Mouse (Mus musculus) heart, embryonic 16.5 days (tissue): ENCODE measurements around the gene Rsph9. TPM values are rescaled to one million over a fixed set of nuclear protein-coding genes. Genes with fewer than 3 reads are reported as not detected.

ENCODE experiments used
- ATAC-seq: fragments of 200-750 bp; cut with Nextera tagmentation; replicated peaks from 2 replicates; pipeline ENCODE4 v1.8.0; 2017; ENCODE audit warnings: moderate number of reproducible peaks; ENCODE audit not compliant: insufficient read depth, low FRiP score; ENCODE audit errors: extremely low read depth
- H3K27ac ChIP-seq: fragments of 300-500 bp; sonication (generic); 2 replicates; pipeline ENCODE4 v1.5.1; 2014; ENCODE audit warnings: mild to moderate bottlenecking, low read length, control low read depth, moderate library complexity
- H3K27me3 ChIP-seq: fragments of 300-500 bp; sonication (generic); 2 replicates; pipeline ENCODE4 v1.6.1; 2014; ENCODE audit warnings: low read length, mixed read lengths; ENCODE audit not compliant: control insufficient read depth, insufficient read depth
- H3K36me3 ChIP-seq: fragments of 300-500 bp; sonication (generic); 2 replicates; pipeline ENCODE4 v1.6.1; 2014; ENCODE audit not compliant: control insufficient read depth, insufficient read depth
- H3K4me1 ChIP-seq: fragments of 300-500 bp; sonication (generic); 2 replicates; pipeline ENCODE4 v1.6.1; 2014; ENCODE audit warnings: low read length, mixed read lengths; ENCODE audit not compliant: control insufficient read depth, insufficient read depth
- H3K4me2 ChIP-seq: fragments of 300-500 bp; sonication (generic); 2 replicates; pipeline ENCODE4 v1.6.1; 2014; ENCODE audit warnings: low read depth, mild to moderate bottlenecking, control low read depth, low read length
- H3K4me3 ChIP-seq: fragments of 300-500 bp; sonication (generic); 2 replicates; pipeline ENCODE4 v1.5.1; 2014; ENCODE audit warnings: mild to moderate bottlenecking, control low read depth, low read length
- H3K9ac ChIP-seq: fragments of 300-500 bp; sonication (generic); 2 replicates; pipeline ENCODE4 v1.6.1; 2014; ENCODE audit warnings: low read length, control low read depth
- H3K9me3 ChIP-seq: fragments of 300-500 bp; sonication (generic); replicated peaks from 2 replicates; pipeline ENCODE4 v1.6.1; 2016; ENCODE audit warnings: low read length; ENCODE audit not compliant: control insufficient read depth
- WGBS: fragments of 180-500 bp; shearing (Covaris S2); extraction: QIAGEN DNeasy Blood & Tissue Kit; methylation state at CpG from one replicate; pipeline ENCODE4 v1.1.7; 2014; 5-methylcytosine and 5-hydroxymethylcytosine counted together
- polyA plus RNA-seq: library from polyadenylated mRNA; unstranded; fragments of >200 nt; fragmentation: Nextera tagmentation; extraction: Ambion mirVana; gene quantifications from 2 replicates; pipeline ENCODE4 v1.2.1, GENCODE M21; 2015

The Rsph9 gene
- polyA plus RNA-seq, 1 experiment from 2014 or later = 6.9 TPM

DNA sequence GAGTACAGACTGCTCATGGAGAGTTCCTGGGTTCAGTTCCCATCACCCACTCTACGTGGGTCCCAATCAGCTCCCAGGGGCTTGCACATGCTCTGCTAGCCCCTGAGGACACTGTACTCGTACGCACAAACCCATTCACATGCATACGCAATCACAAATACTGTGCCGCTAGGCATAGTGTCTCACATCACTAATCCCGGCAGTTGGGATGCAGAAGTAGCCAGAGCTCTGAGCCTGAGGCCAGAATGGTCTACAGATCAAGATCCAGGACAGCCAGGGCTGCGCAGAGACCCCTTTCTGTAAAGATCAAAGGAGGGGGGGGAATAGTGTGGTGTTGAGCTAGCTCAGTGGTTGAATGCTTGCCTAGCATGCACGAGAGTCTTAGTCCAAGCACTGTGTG, 13.1 kb upstream of the Rsph9 start:
- H3K4me2 ChIP-seq = no peak overlapping the region
- peaks cover 17% of the 10 kb centered on the region for H3K4me1 ChIP-seq
- H3K4me3 ChIP-seq = no peak overlapping the region
- no peak overlapping the region for H3K9ac ChIP-seq
- H3K27me3 ChIP-seq = no peaks in the 10 kb centered on the region
- 90% methylated on average over 8 of the region's 8 CpGs for WGBS
- no peaks in the 10 kb centered on the region for H3K36me3 ChIP-seq
- no peak overlapping the region for H3K27ac ChIP-seq
- no peaks in the 10 kb centered on the region for H3K9me3 ChIP-seq
- ATAC-seq = no peak

GRCm38 (mm10) chr17:46156680-46157079, 12.7 kb upstream of the Rsph9 start:
- Histone ChIP-seq H3K9me3 (no peaks in the 10 kb centered on the region), H3K4me2 (no peak overlapping the region), H3K9ac (no peak overlapping the region), H3K4me1 (peaks cover 13% of the 10 kb centered on the region), H3K36me3 (no peaks in the 10 kb centered on the region), H3K27ac (no peak overlapping the region), H3K27me3 (no peaks in the 10 kb centered on the region), H3K4me3 (no peak overlapping the region)
- 75% methylated on average over 5 of the region's 5 CpGs for WGBS
- ATAC-seq = no peak

DNA sequence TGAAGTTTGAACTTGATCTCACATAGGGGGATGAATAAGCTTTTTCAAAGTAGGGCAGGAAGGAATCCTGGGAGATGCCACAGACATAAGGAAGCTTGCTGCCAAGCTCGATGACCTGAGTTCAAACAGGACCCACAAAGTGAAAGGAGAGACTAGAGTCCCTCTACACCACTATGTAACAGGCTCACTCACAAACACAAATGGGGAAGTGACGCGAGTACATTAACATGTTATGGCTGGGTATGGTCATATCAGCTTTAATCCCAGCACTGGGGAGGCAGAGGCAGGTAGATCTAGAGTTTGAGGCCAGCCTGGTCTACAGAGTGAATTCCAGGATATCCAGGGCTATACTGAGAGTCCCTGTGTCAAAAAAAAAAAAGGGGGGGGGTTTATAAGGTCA, 10.3 kb upstream of the Rsph9 start:
- no peaks in the 10 kb centered on the region for H3K9me3 ChIP-seq
- H3K36me3 ChIP-seq = no peaks in the 10 kb centered on the region
- H3K4me3 ChIP-seq = no peak overlapping the region
- ATAC-seq = no peak
- peaks cover 9% of the 10 kb centered on the region for H3K4me1 ChIP-seq
- no peak overlapping the region for H3K4me2 ChIP-seq
- H3K27ac ChIP-seq = no peak overlapping the region
- no peak overlapping the region for H3K9ac ChIP-seq
- no peaks in the 10 kb centered on the region for H3K27me3 ChIP-seq
- 90% methylated on average over 3 of the region's 3 CpGs for WGBS

DNA sequence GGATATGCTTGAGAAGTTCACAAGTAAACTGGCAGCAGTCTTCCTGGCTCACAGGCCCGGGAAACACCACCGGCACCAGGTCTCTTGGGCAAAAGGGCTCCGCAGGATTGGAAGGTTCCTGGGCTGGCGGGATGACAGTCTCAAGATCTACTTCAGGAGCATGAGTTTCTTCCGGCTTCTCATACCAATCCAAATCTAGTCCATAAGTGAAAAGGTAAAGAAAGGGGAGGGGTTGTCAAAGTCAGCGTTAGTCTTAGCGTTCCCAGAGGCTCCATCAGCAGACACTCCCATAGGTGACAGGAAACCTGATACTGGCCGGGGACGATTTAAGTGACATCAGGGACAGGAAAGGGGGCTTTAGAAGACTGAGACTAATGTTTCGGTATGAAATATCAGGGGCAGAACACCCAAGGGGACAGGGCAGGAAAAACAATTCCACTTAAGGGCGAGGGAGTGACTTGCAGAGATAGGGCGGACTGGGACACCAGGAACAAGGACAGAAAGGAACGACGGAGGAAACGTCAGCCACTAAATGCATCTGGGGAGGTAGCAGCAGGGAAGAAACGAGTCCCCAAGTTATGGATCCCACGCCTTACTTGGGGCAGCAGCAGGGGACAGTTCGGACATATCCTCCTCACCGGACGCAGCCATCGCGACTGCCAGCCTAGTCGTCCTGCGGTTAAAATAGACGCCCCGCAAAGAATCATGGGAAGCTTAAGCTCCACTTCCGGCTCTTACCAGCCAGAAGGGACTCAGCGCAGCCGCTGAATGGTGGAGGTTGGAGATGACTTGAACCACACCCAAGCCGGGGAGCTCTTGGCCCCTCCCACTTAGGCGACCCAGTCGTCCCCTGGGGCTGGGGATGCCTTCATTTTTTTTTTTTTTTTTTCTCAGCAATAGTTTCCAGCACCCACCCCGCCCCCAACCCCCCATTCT, 9.1 kb upstream of the Rsph9 start, which contains the start of gene Mad2l1bp:
Gene Mad2l1bp, minus strand, starts transcription at position 707 of the 936 bp plus-strand sequence.
- H3K27ac ChIP-seq = peak within 1 kb of the TSS; percentile 84
- peak within 1 kb of the TSS; percentile 74 for H3K4me2 ChIP-seq
- 3% methylated on average over 33 of the region's 33 CpGs for WGBS
- peak within 1 kb of the TSS; percentile 82 for H3K4me3 ChIP-seq
- peaks cover under 1% of the 10 kb centered on the region; the same call in 1 of the 2 replicates for H3K36me3 ChIP-seq
- peaks cover 6% of the 10 kb centered on the region for H3K4me1 ChIP-seq
- H3K9ac ChIP-seq = peak within 1 kb of the TSS; percentile 89
- H3K9me3 ChIP-seq = no peaks in the 10 kb centered on the region
- ATAC-seq = peak; percentile 94
- H3K27me3 ChIP-seq = no peaks in the 10 kb centered on the region

DNA sequence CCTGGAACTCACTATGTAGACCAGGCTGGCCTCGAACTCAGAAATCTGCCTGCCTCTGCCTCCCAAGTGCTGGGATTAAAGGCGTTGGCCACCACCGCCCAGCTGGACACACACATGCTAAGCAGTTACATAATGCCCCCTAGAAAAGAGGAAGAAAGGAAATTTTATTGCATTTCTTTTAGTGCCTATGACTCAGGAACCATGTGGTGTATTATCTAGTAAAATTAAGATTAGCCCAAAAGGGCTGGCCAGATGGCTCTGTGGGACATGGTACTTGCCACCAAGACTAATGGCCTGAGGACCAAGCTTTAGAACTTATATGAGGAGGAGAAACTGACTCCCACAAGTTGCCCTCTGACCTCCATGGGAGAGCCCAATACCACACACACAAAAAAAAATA, 4.1 kb downstream of the Rsph9 start:
- H3K9me3 ChIP-seq = no peaks in the 10 kb centered on the region
- peaks cover 8% of the 10 kb centered on the region; the same call in 1 of the 2 replicates for H3K4me1 ChIP-seq
- ATAC-seq = no peak
- no peaks in the 10 kb centered on the region for H3K36me3 ChIP-seq
- WGBS = 89% methylated on average over 3 of the region's 3 CpGs
- no peak overlapping the region for H3K4me2 ChIP-seq
- no peak overlapping the region for H3K4me3 ChIP-seq
- no peak overlapping the region for H3K27ac ChIP-seq
- H3K9ac ChIP-seq = no peak overlapping the region
- H3K27me3 ChIP-seq = no peaks in the 10 kb centered on the region; the same call in 1 of the 2 replicates

GRCm38 (mm10) chr17:46138563-46139236, 5.3 kb downstream of the Rsph9 start:
- Histone ChIP-seq H3K9me3 (no peaks in the 10 kb centered on the region), H3K27ac (no peak overlapping the region), H3K9ac (no peak overlapping the region), H3K4me2 (no peak overlapping the region), H3K27me3 (no peaks in the 10 kb centered on the region; the same call in 1 of the 2 replicates), H3K4me1 (0 out of 2 replicates have a peak, but pooled peaks cover 4% of the 10 kb centered on the region), H3K36me3 (no peaks in the 10 kb centered on the region), H3K4me3 (no peak overlapping the region)
- no peak for ATAC-seq
- 42% methylated on average over 8 of the region's 8 CpGs for WGBS

GRCm38 (mm10) chr17:46132862-46133261, 11.2 kb downstream of the Rsph9 start:
- H3K4me2 ChIP-seq = no peak overlapping the region
- H3K27ac ChIP-seq = no peak overlapping the region
- no peak for ATAC-seq
- H3K4me3 ChIP-seq = no peak overlapping the region
- peaks cover 7% of the 10 kb centered on the region for H3K4me1 ChIP-seq
- peaks cover 8% of the 10 kb centered on the region; the same call in 1 of the 2 replicates for H3K36me3 ChIP-seq
- WGBS = 30% methylated on average over 8 of the region's 8 CpGs
- no peaks in the 10 kb centered on the region for H3K9me3 ChIP-seq
- H3K27me3 ChIP-seq = no peaks in the 10 kb centered on the region
- no peak overlapping the region for H3K9ac ChIP-seq

DNA sequence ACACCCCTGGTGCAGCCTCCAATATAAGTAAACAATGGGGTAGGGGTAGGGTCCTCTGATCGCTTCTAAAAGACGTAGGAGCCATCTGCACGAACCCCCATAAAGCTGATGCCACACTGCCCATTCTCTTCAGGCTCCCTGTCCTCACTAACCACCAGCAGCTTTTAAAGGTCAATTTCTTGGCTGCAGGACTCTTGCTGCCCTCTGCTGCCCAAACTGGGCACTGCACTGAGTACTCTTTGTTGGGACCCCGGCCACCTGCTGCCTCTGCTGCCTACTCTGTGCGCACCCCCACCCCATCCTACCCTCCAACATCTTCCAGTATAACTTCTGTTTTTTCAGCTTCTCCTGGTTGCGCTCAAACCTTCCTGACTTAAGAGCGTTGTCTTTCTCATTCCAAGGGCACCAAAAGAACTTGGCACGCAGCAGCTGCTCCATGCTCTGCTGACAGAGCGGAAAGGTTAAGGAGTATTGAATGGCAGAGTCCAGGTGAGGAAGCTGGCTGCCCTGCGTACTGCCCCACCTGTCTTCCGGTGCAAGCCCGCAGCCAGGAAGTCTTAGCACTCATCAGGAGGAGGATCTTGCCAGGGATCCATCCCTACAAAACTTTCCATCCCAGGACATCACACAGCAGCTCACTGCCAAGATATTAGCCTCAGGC, 11.8 kb downstream of the Rsph9 start:
- no peak overlapping the region for H3K9ac ChIP-seq
- 16% methylated on average over 12 of the region's 12 CpGs for WGBS
- H3K4me1 ChIP-seq = peaks cover 7% of the 10 kb centered on the region
- H3K27me3 ChIP-seq = no peaks in the 10 kb centered on the region
- H3K36me3 ChIP-seq = peaks cover 10% of the 10 kb centered on the region
- no peak overlapping the region for H3K27ac ChIP-seq
- H3K4me3 ChIP-seq = no peak overlapping the region
- ATAC-seq = 0 out of 2 replicates have a peak, but pooled peaks have one; percentile 10
- no peak overlapping the region for H3K4me2 ChIP-seq
- no peaks in the 10 kb centered on the region for H3K9me3 ChIP-seq
